Mouse (Mus musculus): Measurements from ENCODE around the gene Yju2. TPM values are rescaled to one million over a fixed set of nuclear protein-coding genes. Genes with fewer than 3 reads are reported as not detected.
A peak's percentile ranks its signal among the peaks of the same experiment; 100 is the strongest.
"Not testable (repeated sequence)": the region's sequence is repeated elsewhere in the genome, so short reads cannot be mapped to it uniquely, and the experiment has no call there.

Gene Yju2
- 16.8 and 20.2 TPM in 2 replicates for polyA plus RNA-seq (2014; fragmentation: Nextera tagmentation; extraction: Ambion mirVana)

DNA sequence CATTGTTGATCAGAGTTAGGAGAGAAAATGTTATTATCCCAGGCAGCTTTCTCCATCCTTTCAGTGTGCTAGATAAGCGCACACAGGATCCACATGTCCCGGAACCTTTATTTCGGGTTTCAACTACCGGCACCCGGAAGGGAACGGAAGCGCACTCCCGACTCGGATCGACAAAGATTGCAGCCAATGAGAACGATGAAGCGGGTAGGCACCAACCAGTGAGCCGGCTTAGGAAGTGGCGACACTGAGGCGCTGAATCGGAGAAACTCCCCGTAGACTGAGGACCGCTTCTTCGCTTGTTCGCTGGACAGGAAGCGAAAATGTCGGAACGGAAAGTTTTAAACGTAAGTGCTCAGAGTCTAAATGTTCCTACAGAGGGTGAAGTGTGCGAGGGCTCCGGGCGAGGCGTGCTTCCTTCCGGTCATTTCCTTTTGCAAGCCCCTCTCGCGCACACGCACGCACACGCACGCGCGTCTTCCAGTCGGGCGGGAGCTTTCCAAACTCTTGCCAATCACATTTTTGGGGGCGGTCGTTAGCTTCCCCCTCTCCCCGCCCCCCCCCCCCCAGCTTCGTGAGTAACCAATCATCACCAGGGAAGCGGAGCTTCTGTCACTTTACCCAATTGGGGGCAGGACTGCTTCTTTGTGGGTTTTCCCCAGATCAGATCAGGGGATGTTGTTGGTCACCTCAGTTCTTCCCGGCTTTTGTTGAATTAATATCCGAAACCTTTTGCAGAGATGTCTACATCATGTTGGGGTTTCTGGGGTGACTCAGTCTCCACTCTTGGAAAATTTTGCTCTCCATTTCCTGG is at the start of gene Yju2:
Gene Yju2, plus strand, starts transcription at position 182 of the 811 bp plus-strand sequence.
- Histone ChIP-seq H3K4me1 (ENCODE audit: control insufficient read depth, insufficient read depth, low read length) (peaks cover 16% of the 10 kb centered on the region), H3K27ac (replicated peaks; ENCODE audit: low read depth, low read length) (peak within 1 kb of the TSS; percentile 96), H3K4me2 (ENCODE audit: low read depth, low read length) (peak within 1 kb of the TSS; percentile 74), H3K4me3 (ENCODE audit: low read depth, low read length) (peak within 1 kb of the TSS; percentile 59), H3K9me3 (ENCODE audit: control insufficient read depth, low read length) (no peaks in the 10 kb centered on the region), H3K27me3 (replicated peaks; ENCODE audit: control insufficient read depth, insufficient read depth, low read length) (no peaks in the 10 kb centered on the region), H3K9ac (ENCODE audit: low read depth, low read length) (peak within 1 kb of the TSS; percentile 71), H3K36me3 (ENCODE audit: control insufficient read depth, insufficient read depth, low read length) (peaks cover 19% of the 10 kb centered on the region; the same call in 1 of the 2 replicates)
- ATAC-seq (ENCODE audit: low read depth) (peak; percentile 95), DNase-seq (ENCODE audit: low spot score) (peak; percentile 98)
- WGBS: under 1% methylated on average over 45 of the region's 46 CpGs

DNA sequence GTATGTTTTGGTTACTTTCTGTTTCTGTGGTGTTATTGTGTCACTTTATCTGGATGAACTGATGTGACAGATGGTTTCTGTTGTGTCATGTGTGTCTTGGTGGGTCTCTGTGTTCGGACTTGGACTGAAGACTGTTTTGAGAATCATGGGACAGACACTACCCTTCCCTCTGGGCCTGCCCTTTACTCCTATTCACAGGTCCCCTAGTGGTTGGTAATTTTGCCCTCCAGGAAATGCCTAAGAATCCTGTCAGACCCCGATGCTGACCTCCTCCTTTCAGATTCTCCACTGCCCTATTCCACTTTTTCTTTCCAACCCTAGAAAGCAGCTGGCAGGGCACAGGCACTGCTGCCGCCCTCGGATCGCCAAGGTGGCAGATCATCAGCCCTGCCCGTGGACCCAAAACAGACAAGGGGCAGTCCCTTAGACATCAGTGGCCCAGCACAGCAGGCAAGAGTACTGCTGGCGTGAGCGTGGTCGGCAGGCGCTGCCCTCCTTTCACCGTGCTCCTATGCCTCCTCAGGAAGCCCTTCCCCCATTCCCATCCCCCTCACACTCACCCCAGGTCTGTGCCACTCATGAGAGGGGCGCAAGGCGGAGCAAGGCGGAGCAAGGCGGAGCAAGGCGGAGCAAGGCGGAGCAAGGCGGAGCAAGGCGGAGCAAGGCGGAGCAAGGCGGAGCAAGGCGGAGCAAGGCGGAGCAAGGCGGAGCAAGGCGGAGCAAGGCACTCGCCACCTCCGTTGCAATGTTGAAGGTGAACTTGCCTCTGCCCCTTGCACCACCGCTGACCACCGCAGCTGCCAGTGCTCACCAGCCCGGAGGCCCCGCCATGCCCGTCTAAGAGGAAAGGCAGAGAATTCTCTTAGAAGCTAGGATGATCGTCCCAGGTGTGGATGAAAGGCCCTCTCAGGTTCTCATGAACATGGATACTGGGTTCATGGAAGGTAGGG is 27.1 kb upstream of the Yju2 start:
- H3K36me3 ChIP-seq (ENCODE audit: control insufficient read depth, insufficient read depth, low read length): no peaks in the 10 kb centered on the region
- 1% methylated on average over 24 of the region's 33 CpGs for WGBS
- H3K4me1 ChIP-seq (ENCODE audit: control insufficient read depth, insufficient read depth, low read length): no peaks in the 10 kb centered on the region

DNA sequence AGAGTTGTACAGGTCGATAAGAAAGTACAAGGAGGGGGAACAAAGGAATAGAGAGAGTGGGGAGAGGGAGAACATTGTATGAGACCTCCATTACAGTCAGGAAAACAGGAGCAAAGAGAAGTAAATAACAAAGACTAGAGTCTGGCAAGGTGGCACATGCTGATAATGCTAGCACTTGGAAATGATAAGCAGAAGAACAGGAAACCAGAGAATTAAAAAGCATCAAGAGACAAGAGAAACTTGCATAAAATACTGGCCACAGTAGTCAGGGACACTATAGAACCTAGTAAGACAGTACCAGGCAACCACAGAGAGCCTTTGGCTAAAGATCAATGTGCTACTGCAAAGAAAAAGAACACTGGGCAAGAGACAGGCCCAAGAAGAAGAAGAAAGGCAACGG is 26.3 kb upstream of the Yju2 start:
- Histone ChIP-seq H3K9me3 (ENCODE audit: control insufficient read depth, low read length) (peaks cover 10% of the 10 kb centered on the region), H3K27ac (replicated peaks; ENCODE audit: low read depth, low read length) (no peak overlapping the region), H3K4me3 (ENCODE audit: low read depth, low read length) (peak overlapping the region; percentile 62), H3K36me3 (ENCODE audit: control insufficient read depth, insufficient read depth, low read length) (no peaks in the 10 kb centered on the region), H3K4me2 (ENCODE audit: low read depth, low read length) (peak overlapping the region; percentile 77), H3K27me3 (replicated peaks; ENCODE audit: control insufficient read depth, insufficient read depth, low read length) (no peaks in the 10 kb centered on the region), H3K4me1 (ENCODE audit: control insufficient read depth, insufficient read depth, low read length) (no peaks in the 10 kb centered on the region), H3K9ac (ENCODE audit: low read depth, low read length) (peak overlapping the region; percentile 65; the same call in 1 of the 2 replicates)
- no peak for DNase-seq (ENCODE audit: low spot score)
- 79% methylated on average over 2 of the region's 2 CpGs for WGBS
- ATAC-seq (ENCODE audit: low read depth): no peak

More for the DNA sequence above, 27.1 kb upstream of the Yju2 start:
- peak overlapping the region; percentile 80 for H3K27ac ChIP-seq (replicated peaks; ENCODE audit: low read depth, low read length)
- H3K9me3 ChIP-seq (ENCODE audit: control insufficient read depth, low read length): 0 out of 2 replicates have a peak, but pooled peaks cover 3% of the 10 kb centered on the region
- ATAC-seq (ENCODE audit: low read depth): peak; percentile 96
- H3K27me3 ChIP-seq (replicated peaks; ENCODE audit: control insufficient read depth, insufficient read depth, low read length): no peaks in the 10 kb centered on the region
- H3K4me3 ChIP-seq (ENCODE audit: low read depth, low read length): peak overlapping the region; percentile 62
- peak; percentile 85 for DNase-seq (ENCODE audit: low spot score)
- H3K4me2 ChIP-seq (ENCODE audit: low read depth, low read length): peak overlapping the region; percentile 77
- peak overlapping the region; percentile 76 for H3K9ac ChIP-seq (ENCODE audit: low read depth, low read length)

DNA sequence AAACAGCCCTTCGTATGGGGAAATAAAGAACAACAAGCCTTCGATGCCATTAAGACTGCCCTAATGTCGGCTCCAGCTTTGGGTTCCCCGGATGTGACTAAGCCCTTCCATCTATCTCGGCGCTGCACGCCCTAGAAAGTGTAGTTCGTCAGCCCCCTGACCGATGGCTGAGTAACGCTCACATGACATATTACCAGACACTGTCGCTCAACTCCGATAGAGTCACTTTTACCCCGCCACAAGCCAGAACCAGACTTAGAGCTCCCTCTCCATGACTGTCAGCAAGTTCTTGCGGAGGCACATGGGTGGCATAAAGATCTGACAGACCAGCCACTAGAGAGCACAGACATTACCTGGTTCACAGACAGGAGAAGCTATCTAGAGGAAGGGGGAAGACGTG is 25.7 kb upstream of the Yju2 start:
- H3K4me3 ChIP-seq (ENCODE audit: low read depth, low read length): no peak overlapping the region
- no peaks in the 10 kb centered on the region for H3K27me3 ChIP-seq (replicated peaks; ENCODE audit: control insufficient read depth, insufficient read depth, low read length)
- no peak overlapping the region for H3K9ac ChIP-seq (ENCODE audit: low read depth, low read length)
- ATAC-seq (ENCODE audit: low read depth): no peak
- DNase-seq (ENCODE audit: low spot score): no peak
- WGBS: 96% methylated on average over 15 of the region's 15 CpGs
- no peaks in the 10 kb centered on the region for H3K4me1 ChIP-seq (ENCODE audit: control insufficient read depth, insufficient read depth, low read length)
- H3K36me3 ChIP-seq (ENCODE audit: control insufficient read depth, insufficient read depth, low read length): peaks cover 4% of the 10 kb centered on the region; the same call in 1 of the 2 replicates
- H3K27ac ChIP-seq (replicated peaks; ENCODE audit: low read depth, low read length): no peak overlapping the region
- peaks cover 14% of the 10 kb centered on the region for H3K9me3 ChIP-seq (ENCODE audit: control insufficient read depth, low read length)
- H3K4me2 ChIP-seq (ENCODE audit: low read depth, low read length): peak overlapping the region; percentile 77; the same call in 1 of the 2 replicates

DNA sequence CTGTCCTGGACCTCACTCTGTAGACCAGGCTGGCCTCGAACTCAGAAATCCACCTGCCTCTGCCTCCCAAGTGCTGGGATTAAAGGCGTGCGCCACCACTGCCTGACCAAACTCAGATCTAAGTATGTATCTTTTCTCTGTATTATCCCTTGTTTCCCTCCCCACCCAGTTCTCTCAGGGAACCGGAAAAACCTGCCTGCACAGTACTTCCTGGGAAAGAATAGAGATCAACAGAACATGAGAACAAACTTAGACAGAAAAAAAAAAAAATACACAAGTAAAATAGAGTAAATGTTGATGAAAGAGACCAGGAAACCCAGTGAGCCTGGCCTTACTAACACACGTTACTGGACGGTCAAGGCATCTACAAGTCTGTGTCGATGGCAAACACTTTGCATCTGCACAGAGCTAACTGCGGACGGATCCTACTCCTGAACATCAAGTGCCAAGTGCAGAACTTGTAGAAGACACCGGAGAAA is 14.5 kb upstream of the Yju2 start:
- peaks cover 16% of the 10 kb centered on the region; the same call in 1 of the 2 replicates for H3K36me3 ChIP-seq (ENCODE audit: control insufficient read depth, insufficient read depth, low read length)
- DNase-seq (ENCODE audit: low spot score) (peak; percentile 66), ATAC-seq (ENCODE audit: low read depth) (peak; percentile 3; the same call in 1 of the 2 replicates)
- H3K27ac ChIP-seq (replicated peaks; ENCODE audit: low read depth, low read length): peak overlapping the region; percentile 85
- not testable (repeated sequence) for H3K27me3 ChIP-seq (replicated peaks; ENCODE audit: control insufficient read depth, insufficient read depth, low read length); H3K4me1 ChIP-seq (ENCODE audit: control insufficient read depth, insufficient read depth, low read length); H3K9me3 ChIP-seq (ENCODE audit: control insufficient read depth, low read length)
- 29% methylated on average over 10 of the region's 10 CpGs for WGBS
- peak overlapping the region; percentile 78 for H3K4me2 ChIP-seq (ENCODE audit: low read depth, low read length)
- peak overlapping the region; percentile 70 for H3K9ac ChIP-seq (ENCODE audit: low read depth, low read length)
- peak overlapping the region; percentile 48 for H3K4me3 ChIP-seq (ENCODE audit: low read depth, low read length)

DNA sequence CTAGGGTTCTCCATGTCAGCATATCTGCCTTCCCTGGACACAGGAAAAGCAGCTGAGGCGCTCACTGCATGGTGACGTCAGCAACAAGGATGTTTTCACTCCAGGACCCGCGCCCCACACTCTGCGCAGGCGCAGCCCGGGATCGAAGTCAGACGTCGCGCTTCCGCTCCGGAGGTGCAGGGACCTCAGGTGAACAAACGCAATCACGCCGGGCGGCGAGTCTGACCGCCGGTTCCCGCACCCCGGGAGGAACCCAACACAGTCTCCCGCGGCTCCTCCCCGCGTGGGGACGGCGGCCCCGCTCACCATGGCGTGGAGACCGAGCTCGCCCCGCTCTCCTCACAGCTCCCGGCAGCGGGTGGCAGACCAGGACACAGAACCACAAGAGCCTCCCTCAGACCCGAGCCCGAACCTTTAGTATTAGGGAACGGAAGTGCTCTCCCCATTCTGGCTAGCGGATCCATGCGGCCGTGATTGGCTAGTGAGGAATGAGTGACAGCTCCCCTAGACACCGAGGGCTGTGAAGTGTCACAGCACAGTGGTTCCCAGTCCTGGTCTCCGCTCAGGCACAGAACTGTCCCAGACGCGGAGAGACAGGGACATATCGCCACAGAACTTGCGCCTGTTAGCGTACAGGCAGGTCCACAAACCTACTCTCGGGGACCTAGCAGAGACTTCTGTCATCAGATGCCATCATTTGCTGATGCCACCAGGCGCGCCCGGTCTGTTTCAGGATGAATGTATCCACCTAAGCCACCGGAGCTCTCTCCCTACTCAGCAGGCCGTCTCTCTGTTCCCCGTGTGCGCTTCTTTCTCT is 13.8 kb upstream of the Yju2 start:
- Histone ChIP-seq H3K9ac (ENCODE audit: low read depth, low read length) (peak overlapping the region; percentile 70), H3K4me3 (ENCODE audit: low read depth, low read length) (peak overlapping the region; percentile 48), H3K27ac (replicated peaks; ENCODE audit: low read depth, low read length) (peak overlapping the region; percentile 85), H3K4me2 (ENCODE audit: low read depth, low read length) (peak overlapping the region; percentile 78)
- peak; percentile 87 for DNase-seq (ENCODE audit: low spot score)
- under 1% methylated on average over 32 of the region's 56 CpGs for WGBS
- not testable (repeated sequence) for H3K9me3 ChIP-seq (ENCODE audit: control insufficient read depth, low read length); H3K27me3 ChIP-seq (replicated peaks; ENCODE audit: control insufficient read depth, insufficient read depth, low read length); H3K36me3 ChIP-seq (ENCODE audit: control insufficient read depth, insufficient read depth, low read length); H3K4me1 ChIP-seq (ENCODE audit: control insufficient read depth, insufficient read depth, low read length)
- peak; percentile 98 for ATAC-seq (ENCODE audit: low read depth)

DNA sequence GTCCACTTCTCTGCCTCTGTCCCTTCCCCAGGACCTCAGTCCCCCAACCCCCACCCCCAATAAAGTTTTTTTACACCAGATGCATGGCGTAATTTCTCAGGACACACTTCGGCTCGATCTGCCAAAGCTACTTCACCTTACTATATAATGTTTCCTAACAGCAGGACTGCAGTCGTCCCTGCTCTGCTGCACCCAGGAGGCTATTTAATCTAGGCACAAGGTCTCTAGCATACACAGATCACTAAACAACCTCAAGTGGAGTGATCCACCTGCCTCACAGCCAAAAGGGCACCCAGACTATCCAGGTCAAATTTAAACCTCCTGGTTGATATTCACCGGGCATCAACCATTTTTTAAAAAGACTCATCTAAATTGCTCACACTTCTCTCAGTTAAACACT is 13.2 kb upstream of the Yju2 start:
- H3K4me3 ChIP-seq (ENCODE audit: low read depth, low read length): peak overlapping the region; percentile 48
- no peaks in the 10 kb centered on the region for H3K4me1 ChIP-seq (ENCODE audit: control insufficient read depth, insufficient read depth, low read length)
- no peak for ATAC-seq (ENCODE audit: low read depth)
- H3K9ac ChIP-seq (ENCODE audit: low read depth, low read length): peak overlapping the region; percentile 70
- H3K27me3 ChIP-seq (replicated peaks; ENCODE audit: control insufficient read depth, insufficient read depth, low read length): no peaks in the 10 kb centered on the region
- no peak for DNase-seq (ENCODE audit: low spot score)
- no peaks in the 10 kb centered on the region for H3K9me3 ChIP-seq (ENCODE audit: control insufficient read depth, low read length)
- H3K4me2 ChIP-seq (ENCODE audit: low read depth, low read length): peak overlapping the region; percentile 78
- H3K36me3 ChIP-seq (ENCODE audit: control insufficient read depth, insufficient read depth, low read length): peaks cover 5% of the 10 kb centered on the region; the same call in 1 of the 2 replicates
- peak overlapping the region; percentile 85 for H3K27ac ChIP-seq (replicated peaks; ENCODE audit: low read depth, low read length)
- WGBS: 30% methylated on average over 5 of the region's 5 CpGs

Measured in embryonic facial prominence, embryonic 14.5 days (tissue).